Mouse (Mus musculus): Measurements from ENCODE around the gene Speer4b. TPM values are rescaled to one million over a fixed set of nuclear protein-coding genes. Genes with fewer than 3 reads are reported as not detected.
"Not testable (repeated sequence)": the region's sequence is repeated elsewhere in the genome, so short reads cannot be mapped to it uniquely, and the experiment has no call there.

Speer4b gene
- not detected for total RNA-seq (2021)
- long read RNA-seq, experiment 1: 0 reads
- long read RNA-seq, experiment 2: 0 reads

DNA sequence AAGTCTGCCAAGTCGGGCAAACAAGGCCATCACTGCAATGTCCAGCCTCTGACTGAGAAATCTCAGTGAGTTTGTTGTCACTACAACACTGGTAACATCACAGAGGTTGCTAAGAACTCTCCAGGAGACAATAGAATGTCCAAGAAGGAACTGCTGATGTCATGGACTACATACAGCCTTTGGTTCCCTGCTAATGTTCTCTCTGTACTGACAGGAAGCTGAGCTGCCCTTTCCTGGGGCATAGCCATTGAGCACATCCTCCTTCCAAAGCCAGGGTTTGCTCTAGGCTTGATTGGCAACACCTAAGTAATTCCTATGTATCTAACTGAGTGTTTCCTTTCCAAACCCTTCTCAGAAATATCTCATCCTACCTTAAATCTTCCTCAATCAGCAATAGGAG lies at the start of gene Speer4b:
Gene Speer4b (minus strand): TSS at position 101 of the 400 bp plus-strand sequence.
- DNase-seq (ENCODE audit: low spot score): not testable (repeated sequence)

DNA sequence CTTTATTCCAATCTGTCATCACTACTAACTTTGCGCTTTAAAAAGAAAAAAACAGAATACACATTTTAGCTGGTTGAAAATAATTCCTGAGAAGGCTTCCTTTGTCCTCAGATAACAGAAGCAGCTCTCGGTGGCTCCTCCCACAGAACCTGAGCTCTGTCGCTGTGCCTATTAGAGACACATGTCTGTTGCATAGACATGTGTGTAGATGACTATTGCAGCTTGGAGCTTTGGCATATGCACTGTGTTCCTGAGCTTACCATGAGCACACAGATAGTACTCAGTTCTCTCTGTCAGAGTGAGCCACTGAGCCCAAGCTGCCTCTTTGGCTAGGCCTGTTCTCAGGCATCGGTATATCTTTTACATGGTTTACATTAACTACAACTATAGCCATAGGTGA lies 48.1 kb upstream of the Speer4b start:
- no peak for DNase-seq (ENCODE audit: low spot score)

DNA sequence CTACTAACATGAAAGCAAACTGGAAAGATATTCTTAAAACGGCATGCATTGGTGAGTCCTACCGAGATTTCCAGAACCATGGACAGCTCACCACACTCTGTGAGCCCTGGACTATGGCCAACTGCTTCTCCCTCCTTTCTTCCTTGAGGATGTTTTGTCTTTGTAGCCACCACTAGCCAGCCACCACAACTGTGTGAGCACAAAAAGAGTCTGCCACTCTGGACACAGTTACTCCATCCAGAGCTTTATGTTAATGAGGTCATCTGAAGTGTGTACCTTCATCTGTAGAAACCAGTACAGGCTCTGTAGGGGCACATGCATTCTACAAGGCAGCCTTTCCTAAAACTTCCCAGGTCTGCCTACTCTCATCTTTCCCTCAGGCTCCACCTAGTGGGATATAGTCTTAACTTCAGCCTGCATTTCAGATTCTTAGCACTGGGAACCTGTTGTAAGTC lies 43.6 kb upstream of the Speer4b start:
- DNase-seq (ENCODE audit: low spot score): no peak

DNA sequence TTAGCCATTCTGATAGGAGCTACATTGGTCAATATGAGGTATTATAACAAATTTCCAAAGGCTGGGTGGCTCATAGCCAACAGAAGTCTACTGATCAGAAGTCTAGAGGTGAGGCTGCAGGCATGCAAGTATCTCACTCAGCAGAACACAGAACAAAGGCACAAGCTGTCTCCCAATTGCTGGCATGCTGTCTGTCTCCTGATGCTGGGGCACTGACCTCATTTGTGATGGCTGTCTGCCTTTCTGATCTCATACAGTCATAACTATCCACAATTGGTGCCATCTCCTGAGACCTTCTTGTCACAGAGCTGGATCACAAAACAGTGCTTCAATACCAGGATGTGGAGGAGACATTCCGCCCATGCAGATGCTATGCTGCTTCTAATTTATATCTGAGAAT lies 25.7 kb upstream of the Speer4b start:
- no peak for DNase-seq (ENCODE audit: low spot score)

DNA sequence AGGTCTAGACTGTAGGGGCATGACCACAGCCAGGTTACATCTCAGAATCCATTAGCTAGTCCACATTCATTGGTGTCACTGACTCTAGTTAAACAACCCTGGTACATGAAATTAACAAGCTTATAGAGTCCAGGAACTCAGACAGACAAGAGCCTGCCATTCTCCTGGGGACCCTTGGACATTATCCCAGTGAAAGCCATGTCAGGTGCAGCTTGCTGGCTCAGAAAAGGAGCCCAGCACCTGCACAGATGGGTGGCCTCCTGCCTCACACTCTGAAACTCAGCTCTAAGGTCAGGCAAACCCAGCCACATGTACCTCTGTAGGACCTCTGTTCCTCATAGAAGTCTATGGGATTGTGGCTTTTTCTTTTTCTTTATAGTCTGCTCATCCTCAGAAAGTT lies 17.5 kb upstream of the Speer4b start:
- no peak for DNase-seq (ENCODE audit: low spot score)

DNA sequence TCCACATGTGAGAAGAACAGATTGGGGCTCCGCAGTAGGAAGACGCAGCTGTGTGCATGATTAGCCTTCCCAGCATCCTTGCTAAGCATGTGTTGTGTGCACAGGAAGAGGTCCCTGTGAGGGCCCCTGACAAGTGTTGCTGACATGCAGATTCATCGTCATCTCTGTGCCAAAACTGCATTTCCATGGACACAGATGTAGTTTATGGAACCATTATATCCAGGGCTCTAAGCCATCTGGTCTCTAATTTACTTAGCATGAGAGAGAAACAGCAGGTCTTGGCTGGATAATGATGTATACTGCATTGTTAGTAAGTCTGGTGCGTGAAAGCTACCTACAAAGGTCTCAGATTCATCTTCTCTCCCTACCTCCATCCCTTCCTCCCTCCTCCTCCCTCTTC lies 10.3 kb downstream of the Speer4b start:
- no peak for DNase-seq (ENCODE audit: low spot score)

DNA sequence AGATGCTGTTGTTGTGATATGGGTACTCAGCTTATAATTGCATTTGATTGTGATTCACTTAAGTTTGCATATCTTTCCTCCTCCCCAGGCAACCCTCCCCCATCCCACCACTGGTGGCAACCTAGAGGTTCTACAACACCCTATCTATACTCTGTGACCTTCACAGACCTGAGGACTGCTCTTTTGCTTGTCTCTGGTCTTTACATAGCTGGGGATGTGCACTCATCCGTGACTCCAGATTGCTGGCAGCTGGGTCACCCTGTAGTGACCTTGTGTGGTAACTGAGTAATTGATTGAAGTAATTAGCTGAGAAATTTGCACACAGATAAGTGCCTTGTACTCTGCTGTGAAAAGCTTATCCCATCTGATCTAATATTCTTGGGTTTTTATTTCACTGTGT lies 15.1 kb downstream of the Speer4b start:
- no peak for DNase-seq (ENCODE audit: low spot score)

DNA sequence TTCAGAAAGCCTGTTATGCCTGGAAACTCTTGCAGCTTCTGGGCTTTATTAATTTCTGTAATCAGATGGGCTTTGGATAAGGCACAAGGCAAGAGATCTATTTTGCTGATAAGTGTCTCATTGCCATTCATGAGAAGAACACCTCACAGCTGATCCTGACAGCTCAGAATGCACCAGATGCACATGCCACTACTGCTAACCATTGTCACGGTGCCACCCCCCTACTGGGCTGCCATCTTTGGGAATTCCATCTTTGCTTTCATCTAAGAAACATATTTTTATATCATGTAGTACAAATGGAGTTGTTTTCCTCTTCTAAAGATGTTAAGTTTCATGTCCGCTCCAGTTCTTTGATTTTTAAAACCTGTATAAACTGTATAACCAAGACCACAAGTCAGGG lies 19.5 kb downstream of the Speer4b start:
- DNase-seq (ENCODE audit: low spot score): no peak

DNA sequence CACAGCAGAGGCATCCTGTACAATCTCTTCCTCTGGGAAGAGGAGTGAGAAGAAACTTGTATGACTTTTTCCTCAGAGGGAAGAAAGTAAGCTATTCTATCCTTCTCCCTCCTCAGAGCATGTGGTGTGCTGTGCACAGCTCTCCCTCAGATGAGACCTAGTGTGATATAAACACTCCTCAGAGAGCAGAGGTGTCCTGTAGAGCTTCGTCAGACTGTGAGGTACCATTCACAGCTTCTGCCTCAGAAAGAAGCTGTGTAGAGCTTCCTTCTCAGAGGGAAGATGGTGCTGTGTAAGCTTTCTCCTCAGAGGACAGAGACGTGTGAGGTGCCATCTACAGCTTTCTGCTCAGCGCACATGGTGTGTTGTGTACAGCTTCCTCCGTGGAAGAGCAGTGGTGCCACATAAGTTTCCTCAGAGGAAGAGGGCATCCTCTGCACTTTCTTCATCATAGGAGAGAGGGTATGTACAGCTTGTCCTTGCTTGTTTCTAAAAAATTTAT lies 26.2 kb downstream of the Speer4b start:
- DNase-seq (ENCODE audit: low spot score): no peak

DNA sequence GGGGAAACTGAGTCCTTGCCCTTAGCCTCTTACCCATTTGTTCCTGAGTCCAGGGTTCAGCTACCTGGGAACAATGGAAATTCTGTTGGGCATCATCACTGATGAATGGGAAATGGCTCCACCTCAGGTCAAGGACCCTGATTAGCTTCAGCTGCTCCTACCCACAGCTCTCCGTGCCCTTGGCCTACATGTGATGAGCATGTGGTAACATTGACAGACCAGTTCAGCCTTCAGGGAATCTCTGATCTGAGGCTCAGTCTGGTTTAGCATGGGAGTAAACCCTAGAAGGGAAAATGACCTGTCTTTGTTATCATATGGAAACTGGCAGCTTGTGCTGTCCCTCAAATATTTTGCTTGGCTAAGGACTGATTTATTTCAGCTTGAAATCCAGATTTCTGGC lies 43.6 kb downstream of the Speer4b start:
- DNase-seq (ENCODE audit: low spot score): no peak

DNA sequence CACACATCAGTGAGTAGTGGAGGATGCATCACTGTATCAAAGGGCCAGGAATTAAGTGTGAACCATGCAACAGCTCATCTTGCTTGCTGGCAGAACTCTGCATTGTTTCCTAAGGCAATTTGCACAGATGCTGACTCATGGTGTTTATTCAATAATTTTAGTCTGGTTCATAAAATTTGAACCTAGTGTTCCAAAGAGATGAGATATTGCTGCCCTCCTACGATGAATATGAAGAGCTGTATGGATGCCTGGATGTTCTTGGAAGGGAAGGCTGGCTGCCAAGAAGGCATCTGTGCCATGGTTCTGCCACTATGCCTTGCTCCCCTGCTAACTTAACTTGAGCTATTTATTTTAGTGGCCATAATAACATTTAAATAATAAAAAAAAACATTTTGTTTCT lies 44.3 kb downstream of the Speer4b start:
- no peak for DNase-seq (ENCODE audit: low spot score)

DNA sequence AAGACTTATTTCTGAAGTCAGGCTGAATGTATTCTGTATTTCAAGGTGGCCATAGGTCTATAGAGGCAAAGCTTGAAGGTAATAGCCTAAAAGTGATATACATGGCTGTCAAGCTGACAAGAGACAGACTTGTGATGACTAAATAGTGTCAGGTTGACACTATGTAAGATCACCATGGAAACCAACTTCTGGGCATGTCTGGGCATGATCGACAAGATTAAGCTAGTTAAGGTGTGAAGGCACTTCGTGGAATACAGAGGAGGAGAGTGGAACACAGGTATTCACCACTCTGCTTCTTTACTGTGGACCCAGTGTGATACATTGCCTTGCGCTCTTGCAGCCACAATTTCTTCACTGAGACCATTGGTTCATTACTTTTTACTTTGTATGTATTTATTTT lies 46.9 kb downstream of the Speer4b start:
- DNase-seq (ENCODE audit: low spot score): no peak

DNA sequence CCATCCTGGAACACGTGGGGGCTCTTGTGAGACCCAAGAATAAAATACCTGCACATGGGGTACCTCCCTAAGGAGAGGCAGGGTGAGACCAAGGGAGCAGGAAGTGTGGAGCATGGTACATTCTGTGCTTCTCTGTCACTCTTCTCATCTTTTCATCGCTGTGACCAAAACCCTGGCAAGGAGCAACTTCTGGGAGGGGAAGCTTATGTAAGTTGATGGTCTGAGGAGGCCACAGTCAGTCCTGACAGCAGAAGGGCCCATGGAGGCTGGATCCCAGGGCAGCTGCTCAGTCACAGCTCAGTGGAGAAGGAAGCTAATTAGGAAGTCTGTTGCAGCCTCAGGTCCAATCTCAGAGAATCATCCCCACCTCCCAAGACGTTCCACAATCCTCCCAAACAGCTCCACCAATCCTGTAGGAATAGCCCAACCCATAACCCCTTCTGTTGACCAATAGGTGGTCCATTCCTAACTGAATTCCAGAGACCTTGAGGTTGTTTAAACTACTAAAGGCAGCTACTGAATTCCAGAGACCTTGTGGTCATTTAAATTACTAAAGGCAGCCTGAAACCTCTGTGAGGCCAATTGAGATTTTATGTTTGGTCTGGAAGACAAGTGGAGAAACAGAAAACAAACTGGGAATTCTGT lies 47.9 kb downstream of the Speer4b start:
- no peak for DNase-seq (ENCODE audit: low spot score)
